Mouse (Mus musculus) liver, embryonic 13.5 days (tissue): ENCODE results near the gene Tnks1bp1. TPM values are rescaled to one million over a fixed set of nuclear protein-coding genes. Genes with fewer than 3 reads are reported as not detected.

Experiments used
- ATAC-seq: fragments of 200-750 bp; cut with Nextera tagmentation; 2 replicates; pipeline ENCODE4 v1.8.0; 2017; ENCODE audit warnings: low read depth, mild to moderate bottlenecking, moderate number of reproducible peaks, moderate library complexity
- DNase-seq: peaks from one replicate; pipeline ENCODE4 v3.0.0; 2022
- H3K27ac ChIP-seq: fragments of 300-500 bp; sonication (generic); 2 replicates; pipeline ENCODE4 v1.5.1; 2015; ENCODE audit warnings: moderate library complexity, mild to moderate bottlenecking, inconsistent platforms
- H3K27me3 ChIP-seq: fragments of 300-500 bp; sonication (generic); 2 replicates; pipeline ENCODE4 v1.6.1; 2015; ENCODE audit warnings: mild to moderate bottlenecking, inconsistent platforms
- H3K36me3 ChIP-seq: fragments of 300-500 bp; sonication (generic); 2 replicates; pipeline ENCODE4 v1.6.1; 2015; ENCODE audit warnings: mild to moderate bottlenecking, inconsistent platforms
- H3K4me1 ChIP-seq: fragments of 300-500 bp; sonication (generic); replicated peaks from 2 replicates; pipeline ENCODE4 v1.6.1; 2015; ENCODE audit warnings: inconsistent platforms
- H3K4me2 ChIP-seq: fragments of 300-500 bp; sonication (generic); 2 replicates; pipeline ENCODE4 v1.6.1; 2015; ENCODE audit warnings: inconsistent platforms, mild to moderate bottlenecking, moderate library complexity
- H3K4me3 ChIP-seq: fragments of 300-500 bp; sonication (generic); replicated peaks from 2 replicates; pipeline ENCODE4 v1.5.1; 2015; ENCODE audit warnings: mild to moderate bottlenecking, inconsistent platforms
- H3K9ac ChIP-seq: fragments of 300-500 bp; sonication (generic); 2 replicates; pipeline ENCODE4 v1.6.1; 2015; ENCODE audit warnings: mild to moderate bottlenecking, inconsistent platforms
- H3K9me3 ChIP-seq: fragments of 300-500 bp; sonication (generic); replicated peaks from 2 replicates; pipeline ENCODE4 v1.6.1; 2016; ENCODE audit warnings: inconsistent platforms
- WGBS: fragments of 180-500 bp; shearing (Covaris S2); methylation state at CpG from one replicate; pipeline ENCODE4 v1.1.7; 2015; ENCODE audit not compliant: insufficient replicate concordance; 5-methylcytosine and 5-hydroxymethylcytosine counted together
- polyA plus RNA-seq: library from polyadenylated mRNA; unstranded; fragments of >200 nt; fragmentation: Nextera tagmentation; extraction: Ambion mirVana; gene quantifications from 2 replicates; pipeline ENCODE4 v1.2.1, GENCODE M21; 2015

Tnks1bp1 gene
- polyA plus RNA-seq, 1 experiment from 2014 or later = 3.4 TPM

- DNase-seq (no peak), ATAC-seq (no peak)
- Histone ChIP-seq H3K36me3 (peaks cover 88% of the 10 kb centered on the region), H3K9me3 (no peaks in the 10 kb centered on the region), H3K27ac (no peak overlapping the region), H3K4me2 (no peak overlapping the region), H3K27me3 (peaks cover 6% of the 10 kb centered on the region), H3K4me1 (peaks cover 32% of the 10 kb centered on the region), H3K9ac (no peak overlapping the region), H3K4me3 (no peak overlapping the region)
- WGBS = 87% methylated on average over 7 of the region's 7 CpGs
Observed at GRCm38 (mm10) chr2:85043623-85044022, 4.2 kb upstream of the Tnks1bp1 start.

DNA sequence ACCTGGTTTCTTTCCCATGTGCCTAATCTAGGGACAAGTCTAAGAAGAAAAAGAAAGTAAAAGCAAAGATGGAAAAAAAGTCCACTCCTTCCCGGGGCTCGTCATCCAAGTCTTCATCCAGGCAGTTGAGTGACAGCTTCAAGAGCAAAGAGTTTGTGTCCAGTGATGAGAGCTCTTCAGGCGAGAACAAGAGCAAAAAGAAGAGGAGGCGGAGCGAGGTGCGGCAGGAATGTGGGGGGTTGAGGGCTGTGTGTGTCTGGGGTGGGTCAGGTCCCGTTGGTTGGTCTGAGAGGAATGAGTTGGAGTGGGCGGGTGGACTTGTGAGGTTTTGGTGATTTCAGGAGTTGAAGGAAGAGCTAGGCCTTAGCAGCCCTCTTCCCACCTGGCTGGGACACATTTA, 1.6 kb upstream of the Tnks1bp1 start:
- peak overlapping the region; percentile 93; the same call in 1 of the 2 replicates for H3K4me2 ChIP-seq
- peaks cover 42% of the 10 kb centered on the region for H3K4me1 ChIP-seq
- no peak for ATAC-seq
- H3K27ac ChIP-seq = no peak overlapping the region
- peaks cover 62% of the 10 kb centered on the region for H3K36me3 ChIP-seq
- WGBS = 84% methylated on average over 8 of the region's 8 CpGs
- H3K27me3 ChIP-seq = peaks cover 30% of the 10 kb centered on the region
- no peaks in the 10 kb centered on the region for H3K9me3 ChIP-seq
- no peak for DNase-seq
- no peak overlapping the region for H3K4me3 ChIP-seq
- H3K9ac ChIP-seq = 0 out of 2 replicates have a peak overlapping the region, but pooled peaks have one; percentile 72

DNA sequence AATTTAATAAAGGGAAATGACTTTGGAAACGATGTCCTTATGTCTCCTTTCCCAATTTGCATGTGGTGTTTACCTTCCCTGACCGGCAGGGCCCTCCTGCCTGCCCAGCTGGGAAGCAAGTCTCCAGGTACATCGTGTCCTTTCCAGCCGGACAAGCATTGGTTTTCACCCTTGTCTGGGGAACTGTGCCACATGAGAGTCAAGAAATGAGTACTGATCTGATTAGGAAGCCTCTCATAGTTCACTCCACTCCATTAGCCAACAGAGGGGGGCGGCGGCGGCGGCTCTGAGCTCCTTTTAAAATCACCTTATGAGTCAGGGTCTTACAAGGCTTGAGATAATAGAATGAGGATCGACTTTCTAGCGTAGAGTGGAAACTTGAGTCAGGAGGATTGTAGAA, 741 bp upstream of the Tnks1bp1 start:
- H3K9ac ChIP-seq = peak overlapping the region; percentile 72
- no peaks in the 10 kb centered on the region for H3K9me3 ChIP-seq
- ATAC-seq (no peak), DNase-seq (no peak)
- 63% methylated on average over 10 of the region's 10 CpGs for WGBS
- peak overlapping the region; percentile 66 for H3K4me3 ChIP-seq
- peak overlapping the region; percentile 53 for H3K27ac ChIP-seq
- H3K36me3 ChIP-seq = peaks cover 54% of the 10 kb centered on the region
- peaks cover 42% of the 10 kb centered on the region for H3K4me1 ChIP-seq
- H3K27me3 ChIP-seq = peaks cover 35% of the 10 kb centered on the region
- peak overlapping the region; percentile 93 for H3K4me2 ChIP-seq

- Histone ChIP-seq H3K4me2 (peak overlapping the region; percentile 93), H3K27me3 (peaks cover 37% of the 10 kb centered on the region), H3K9ac (peak overlapping the region; percentile 72), H3K9me3 (no peaks in the 10 kb centered on the region), H3K27ac (peak overlapping the region; percentile 35; the same call in 1 of the 2 replicates), H3K4me3 (peak overlapping the region; percentile 66), H3K4me1 (peaks cover 50% of the 10 kb centered on the region), H3K36me3 (peaks cover 42% of the 10 kb centered on the region)
- ATAC-seq (peak; percentile 18), DNase-seq (peak; percentile 28)
- WGBS = 1% methylated on average over 44 of the region's 44 CpGs
Observed at GRCm38 (mm10) chr2:85048168-85048751, 438 bp downstream of the Tnks1bp1 start.

- no peak overlapping the region for H3K4me2 ChIP-seq
- DNase-seq = no peak
- H3K9ac ChIP-seq = no peak overlapping the region
- H3K4me3 ChIP-seq = no peak overlapping the region
- H3K36me3 ChIP-seq = peaks cover 35% of the 10 kb centered on the region
- peaks cover 37% of the 10 kb centered on the region for H3K27me3 ChIP-seq
- no peak for ATAC-seq
- H3K27ac ChIP-seq = no peak overlapping the region
- 75% methylated on average over 4 of the region's 4 CpGs for WGBS
- no peaks in the 10 kb centered on the region for H3K9me3 ChIP-seq
- H3K4me1 ChIP-seq = peaks cover 54% of the 10 kb centered on the region
Observed at GRCm38 (mm10) chr2:85049277-85049676, 1.5 kb downstream of the Tnks1bp1 start.

GRCm38 (mm10) chr2:85050001-85050634, 2.3 kb downstream of the Tnks1bp1 start:
- peaks cover 32% of the 10 kb centered on the region for H3K36me3 ChIP-seq
- H3K9ac ChIP-seq = peak overlapping the region; percentile 33; the same call in 1 of the 2 replicates
- DNase-seq (no peak), ATAC-seq (no peak)
- peaks cover 54% of the 10 kb centered on the region for H3K4me1 ChIP-seq
- H3K27ac ChIP-seq = 0 out of 2 replicates have a peak overlapping the region, but pooled peaks have one; percentile 18
- peak overlapping the region; percentile 22; the same call in 1 of the 2 replicates for H3K4me3 ChIP-seq
- no peaks in the 10 kb centered on the region for H3K9me3 ChIP-seq
- H3K4me2 ChIP-seq = peak overlapping the region; percentile 28; the same call in 1 of the 2 replicates
- WGBS = 25% methylated on average over 10 of the region's 10 CpGs
- H3K27me3 ChIP-seq = peaks cover 41% of the 10 kb centered on the region

- Histone ChIP-seq H3K9ac (peak overlapping the region; percentile 33; the same call in 1 of the 2 replicates), H3K27me3 (peaks cover 41% of the 10 kb centered on the region), H3K9me3 (no peaks in the 10 kb centered on the region), H3K27ac (0 out of 2 replicates have a peak overlapping the region, but pooled peaks have one; percentile 18), H3K4me3 (peak overlapping the region; percentile 22; the same call in 1 of the 2 replicates), H3K4me1 (peaks cover 54% of the 10 kb centered on the region), H3K36me3 (peaks cover 25% of the 10 kb centered on the region), H3K4me2 (peak overlapping the region; percentile 28; the same call in 1 of the 2 replicates)
- 46% methylated on average over 9 of the region's 9 CpGs for WGBS
- no peak for ATAC-seq
- no peak for DNase-seq
Observed at GRCm38 (mm10) chr2:85050746-85051145, 2.9 kb downstream of the Tnks1bp1 start.

- Histone ChIP-seq H3K4me2 (no peak overlapping the region), H3K36me3 (peaks cover 11% of the 10 kb centered on the region; the same call in 1 of the 2 replicates)
- no peak for ATAC-seq
Observed at GRCm38 (mm10) chr2:85053192-85053816, 5.5 kb downstream of the Tnks1bp1 start.

GRCm38 (mm10) chr2:85056711-85057110, 8.9 kb downstream of the Tnks1bp1 start:
- ATAC-seq = no peak
- WGBS = 31% methylated on average over 5 of the region's 5 CpGs

More at GRCm38 (mm10) chr2:85053192-85053816, 5.5 kb downstream of the Tnks1bp1 start:
- no peak overlapping the region for H3K4me3 ChIP-seq
- peaks cover 38% of the 10 kb centered on the region for H3K27me3 ChIP-seq
- H3K9ac ChIP-seq = no peak overlapping the region
- no peak for DNase-seq
- H3K27ac ChIP-seq = no peak overlapping the region
- 77% methylated on average over 5 of the region's 5 CpGs for WGBS
- H3K9me3 ChIP-seq = no peaks in the 10 kb centered on the region
- H3K4me1 ChIP-seq = peaks cover 33% of the 10 kb centered on the region

GRCm38 (mm10) chr2:85059677-85060076, 11.9 kb downstream of the Tnks1bp1 start:
- no peaks in the 10 kb centered on the region for H3K9me3 ChIP-seq
- peaks cover 19% of the 10 kb centered on the region for H3K36me3 ChIP-seq
- 0 out of 2 replicates have a peak, but pooled peaks cover 3% of the 10 kb centered on the region for H3K27me3 ChIP-seq
- no peak for ATAC-seq
- H3K9ac ChIP-seq = no peak overlapping the region
- no peak overlapping the region for H3K27ac ChIP-seq
- H3K4me1 ChIP-seq = peaks cover 16% of the 10 kb centered on the region
- no peak overlapping the region for H3K4me2 ChIP-seq
- 72% methylated on average over 6 of the region's 6 CpGs for WGBS
- no peak for DNase-seq
- no peak overlapping the region for H3K4me3 ChIP-seq

More at GRCm38 (mm10) chr2:85056711-85057110, 8.9 kb downstream of the Tnks1bp1 start:
- Histone ChIP-seq H3K9me3 (no peaks in the 10 kb centered on the region), H3K36me3 (peaks cover 26% of the 10 kb centered on the region), H3K27me3 (peaks cover 10% of the 10 kb centered on the region; the same call in 1 of the 2 replicates), H3K9ac (no peak overlapping the region), H3K27ac (no peak overlapping the region), H3K4me2 (no peak overlapping the region), H3K4me1 (peaks cover 29% of the 10 kb centered on the region), H3K4me3 (no peak overlapping the region)
- DNase-seq = no peak

- WGBS = 18% methylated on average over 11 of the region's 11 CpGs
- Histone ChIP-seq H3K27me3 (no peaks in the 10 kb centered on the region), H3K9me3 (no peaks in the 10 kb centered on the region), H3K9ac (peak overlapping the region; percentile 61), H3K4me2 (peak overlapping the region; percentile 55), H3K36me3 (peaks cover 19% of the 10 kb centered on the region), H3K4me3 (peak overlapping the region; percentile 50), H3K4me1 (peaks cover 22% of the 10 kb centered on the region), H3K27ac (0 out of 2 replicates have a peak overlapping the region, but pooled peaks have one; percentile 23)
- ATAC-seq (peak; percentile 72), DNase-seq (no peak)
Observed at GRCm38 (mm10) chr2:85060591-85061060, 12.8 kb downstream of the Tnks1bp1 start.
